Comparison of ENCODE assay signal across 9 mouse cellular contexts in genomic region chr10:84756435-84757095, GRCm38 (mm10). TPM values are rescaled to one million over a fixed set of nuclear protein-coding genes. Genes with fewer than 3 reads are reported as not detected.
DNase-seq lines count a peak whose midpoint lies in the region; ATAC-seq lines count a peak whose summit lies in the region.
"Had no signal": no experiment of that assay in that cellular context is flagged by ENCODE, and none has a peak within 500 bp of the region (broad histone marks: within the 10 kb centered on the region; RNA-seq: fewer than 3 reads in every experiment).

No protein-coding gene starts in this region.

- H3K27ac ChIP-seq in heart, embryonic 15.5 days, result no peak overlapping the region

- intact Hi-C loops in heart, postnatal 14 days (cut with DNase I), result no loop called here

- peak overlapping the region; percentile 45 for H3K4me3 ChIP-seq in heart, embryonic 15.5 days

- no peak overlapping the region for H3K9ac ChIP-seq in heart, embryonic 15.5 days

- no peaks in the 10 kb centered on the region for H3K36me3 ChIP-seq in heart, embryonic 15.5 days
- H3K36me3 ChIP-seq: G1E had no signal

- H3K9me3 ChIP-seq in heart, embryonic 15.5 days (replicated peaks), result no peaks in the 10 kb centered on the region
- H3K9me3 ChIP-seq: G1E had no signal

- no peak for ATAC-seq in heart, embryonic 15.5 days (replicated peaks; ENCODE audit: insufficient number of reproducible peaks, insufficient read depth, low FRiP score, low read depth)
- ATAC-seq in megakaryocyte progenitor cell, adult 5-6 weeks (replicated peaks; ENCODE audit: poor library complexity), result 0 out of 2 replicates have a peak, but pooled peaks have one; percentile 14

- H3K4me2 ChIP-seq in heart, embryonic 15.5 days, result peak overlapping the region; percentile 67

- peaks cover 52% of the 10 kb centered on the region for H3K4me1 ChIP-seq in heart, embryonic 15.5 days (replicated peaks)

- WGBS in heart, embryonic 15.5 days, result under 1% methylated on average over 42 of the region's 42 CpGs

- peaks cover 99% of the 10 kb centered on the region for H3K27me3 ChIP-seq in heart, embryonic 15.5 days

- no peak for DNase-seq in heart, postnatal 14 days
- DNase-seq in ZHBTc4 (ENCODE audit: low read depth, low spot score), result peak; percentile 76
- DNase-seq in forelimb bud, embryonic 11.5 days (ENCODE audit: low read depth, low spot score), result peak; percentile 40
- DNase-seq in MN1 (ENCODE audit: low spot score), result no peak
- no peak for DNase-seq in layer of hippocampus, adult 9-10 months (ENCODE audit: low spot score)
- DNase-seq in c-Kit-positive CD71-positive TER-119-positive erythroid progenitor cells, embryonic 14.5 days (ENCODE audit: low spot score), result no peak

RNA-seq across cellular contexts. Expression of gene Rfx4, which starts 0.7 kb away (rescaled TPM):
- polyA plus RNA-seq in heart, embryonic 15.5 days (2015; fragmentation: Nextera tagmentation; extraction: Ambion mirVana), result 0.04 TPM in 1 of 2 replicates, not detected in the other
- under 1 TPM; 0.07 to 0.19 TPM for total RNA-seq in heart, postnatal 14 days (2021)
- not detected in 2 replicates for total RNA-seq in megakaryocyte progenitor cell, adult 5-6 weeks (2015)
- not detected in 2 replicates for total RNA-seq in megakaryocyte progenitor cell, adult 5-6 weeks (2017)
- total RNA-seq: G1E had no signal
- polyA plus RNA-seq: G1E had no signal

Comparison
In these comparisons a context has a peak if more than half of its experiments do, and no peak if none do; other contexts are left out.
1. DNase-seq: peak in ZHBTc4 (single experiment) and forelimb bud, embryonic 11.5 days (single experiment); none in heart, postnatal 14 days (0 of 2), MN1 (single experiment), layer of hippocampus, adult 9-10 months (single experiment) and c-Kit-positive CD71-positive TER-119-positive erythroid progenitor cells, embryonic 14.5 days (single experiment).